Mouse (Mus musculus) neural tube, embryonic 13.5 days (tissue): Measurements from ENCODE around the gene 9130008F23Rik. TPM values are rescaled to one million over a fixed set of nuclear protein-coding genes. Genes with fewer than 3 reads are reported as not detected.

Source experiments
- ATAC-seq: fragments of 200-750 bp; cut with Nextera tagmentation; 2 replicates; pipeline ENCODE4 v1.8.0; 2017; ENCODE audit warnings: low read depth, mild to moderate bottlenecking, moderate TSS enrichment, moderate library complexity
- H3K27ac ChIP-seq: fragments of 300-500 bp; sonication (generic); replicated peaks from 2 replicates; pipeline ENCODE4 v1.5.1; 2015; ENCODE audit warnings: moderate library complexity, mild to moderate bottlenecking, inconsistent platforms
- H3K27me3 ChIP-seq: fragments of 300-500 bp; sonication (generic); 2 replicates; pipeline ENCODE4 v1.6.1; 2015; ENCODE audit warnings: mild to moderate bottlenecking, inconsistent platforms
- H3K36me3 ChIP-seq: fragments of 300-500 bp; sonication (generic); 2 replicates; pipeline ENCODE4 v1.6.1; 2015; ENCODE audit warnings: mild to moderate bottlenecking, inconsistent platforms
- H3K4me1 ChIP-seq: fragments of 300-500 bp; sonication (generic); replicated peaks from 2 replicates; pipeline ENCODE4 v1.6.1; 2015; ENCODE audit warnings: inconsistent platforms
- H3K4me2 ChIP-seq: fragments of 300-500 bp; sonication (generic); 2 replicates; pipeline ENCODE4 v1.6.1; 2015; ENCODE audit warnings: inconsistent platforms, mild to moderate bottlenecking, moderate library complexity
- H3K4me3 ChIP-seq: fragments of 300-500 bp; sonication (generic); 2 replicates; pipeline ENCODE4 v1.5.1; 2015; ENCODE audit warnings: mild to moderate bottlenecking, inconsistent platforms
- H3K9ac ChIP-seq: fragments of 300-500 bp; sonication (generic); 2 replicates; pipeline ENCODE4 v1.6.1; 2015; ENCODE audit warnings: moderate library complexity, mild to moderate bottlenecking, inconsistent platforms
- H3K9me3 ChIP-seq: fragments of 300-500 bp; sonication (generic); 2 replicates; pipeline ENCODE4 v1.6.1; 2016; ENCODE audit warnings: inconsistent platforms
- WGBS: fragments of 180-500 bp; shearing (Covaris S2); methylation state at CpG from one replicate; pipeline ENCODE4 v1.1.7; 2015; 5-methylcytosine and 5-hydroxymethylcytosine counted together
- polyA plus RNA-seq: library from polyadenylated mRNA; unstranded; fragments of >200 nt; fragmentation: Nextera tagmentation; extraction: Ambion mirVana; gene quantifications from 2 replicates; pipeline ENCODE4 v1.2.1, GENCODE M21; 2015

Gene 9130008F23Rik
- polyA plus RNA-seq, result 0.32 and 0.51 TPM in 2 replicates

DNA sequence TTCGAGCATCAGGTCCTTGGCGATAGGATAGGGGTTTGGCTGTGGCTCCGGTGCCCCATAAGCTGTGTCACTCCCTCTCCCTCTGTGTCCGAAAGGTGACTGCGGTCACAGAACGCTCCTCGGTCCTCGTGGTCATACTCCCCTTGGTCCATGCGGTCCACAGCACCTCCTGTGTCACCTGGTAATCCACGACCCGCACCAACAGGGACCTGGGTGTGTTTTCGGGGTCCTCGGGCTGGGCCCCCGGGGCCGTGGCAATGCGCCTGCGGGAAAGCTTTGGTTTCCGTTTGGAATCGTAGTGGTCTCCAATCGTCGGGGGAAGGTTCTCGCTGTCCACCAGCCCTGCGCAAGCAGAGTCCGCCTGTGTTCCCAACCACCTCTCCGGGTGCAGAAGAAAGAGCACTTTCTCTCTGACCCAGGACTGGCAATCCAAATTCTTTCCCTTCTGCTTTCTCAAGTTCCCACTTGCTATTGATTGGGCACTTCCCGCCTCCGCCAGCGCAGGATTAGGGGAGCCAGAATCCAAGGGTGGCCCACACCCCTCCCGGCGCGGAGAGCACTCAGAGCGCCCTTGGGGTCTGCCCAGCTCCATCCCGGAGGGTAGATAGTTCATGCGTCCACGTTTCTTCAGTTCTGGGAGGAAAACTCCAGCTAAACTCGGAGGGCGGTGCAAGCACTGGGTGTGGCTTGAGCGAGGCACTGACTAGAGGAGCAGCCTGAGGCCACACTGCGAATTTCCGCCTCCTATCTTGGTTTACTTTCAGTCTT is at the start of gene 9130008F23Rik:
TSS of gene 9130008F23Rik (minus strand) at position 636 of the 768 bp plus-strand sequence.
- WGBS, result under 1% methylated on average over 40 of the region's 40 CpGs
- peak within 1 kb of the TSS; percentile 55 for H3K4me3 ChIP-seq
- no peak within 1 kb of the TSS for H3K27ac ChIP-seq
- peaks cover 7% of the 10 kb centered on the region for H3K27me3 ChIP-seq
- peak within 1 kb of the TSS; percentile 92 for H3K4me2 ChIP-seq
- peaks cover 11% of the 10 kb centered on the region for H3K4me1 ChIP-seq
- ATAC-seq, result peak; percentile 75
- peak within 1 kb of the TSS; percentile 63 for H3K9ac ChIP-seq
- H3K9me3 ChIP-seq, result no peaks in the 10 kb centered on the region
- no peaks in the 10 kb centered on the region for H3K36me3 ChIP-seq

GRCm38 (mm10) chr17:40915499-40915898 is 35.1 kb upstream of the 9130008F23Rik start:
- no peak overlapping the region for H3K4me2 ChIP-seq
- no peaks in the 10 kb centered on the region for H3K36me3 ChIP-seq
- H3K27ac ChIP-seq, result no peak overlapping the region
- ATAC-seq, result no peak
- no peaks in the 10 kb centered on the region for H3K27me3 ChIP-seq
- no peaks in the 10 kb centered on the region for H3K4me1 ChIP-seq
- no peak overlapping the region for H3K9ac ChIP-seq
- no peak overlapping the region for H3K4me3 ChIP-seq
- H3K9me3 ChIP-seq, result no peaks in the 10 kb centered on the region
- WGBS, result 89% methylated on average over 2 of the region's 2 CpGs

DNA sequence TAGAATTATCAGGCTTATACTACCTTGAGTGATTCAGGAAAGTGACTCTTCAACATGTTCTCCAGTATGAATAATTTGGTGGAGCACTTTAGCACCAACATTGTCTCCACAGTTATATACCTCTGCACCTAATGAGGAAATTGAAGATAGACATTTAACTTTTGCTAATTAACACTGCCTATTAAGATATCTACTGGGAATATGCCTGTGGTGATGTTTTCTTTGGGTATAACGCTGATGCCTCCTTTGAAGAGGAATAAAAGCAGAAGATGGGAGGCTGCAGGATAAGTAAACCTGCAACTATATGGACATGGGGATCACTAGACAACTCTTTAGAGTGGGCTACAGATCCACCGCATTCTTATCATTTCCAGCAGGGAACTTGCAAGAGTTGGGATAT is 33.9 kb upstream of the 9130008F23Rik start, which contains the start of gene Glyatl3:
TSS of gene Glyatl3 (minus strand) at position 101 of the 400 bp plus-strand sequence.
- H3K36me3 ChIP-seq, result no peaks in the 10 kb centered on the region
- no peak within 1 kb of the TSS for H3K27ac ChIP-seq
- no peak within 1 kb of the TSS for H3K4me2 ChIP-seq
- no peaks in the 10 kb centered on the region for H3K27me3 ChIP-seq
- 97% methylated on average over 2 of the region's 2 CpGs for WGBS
- H3K4me3 ChIP-seq, result no peak within 1 kb of the TSS
- H3K4me1 ChIP-seq, result no peaks in the 10 kb centered on the region
- H3K9ac ChIP-seq, result no peak within 1 kb of the TSS
- ATAC-seq, result no peak
- H3K9me3 ChIP-seq, result no peaks in the 10 kb centered on the region

DNA sequence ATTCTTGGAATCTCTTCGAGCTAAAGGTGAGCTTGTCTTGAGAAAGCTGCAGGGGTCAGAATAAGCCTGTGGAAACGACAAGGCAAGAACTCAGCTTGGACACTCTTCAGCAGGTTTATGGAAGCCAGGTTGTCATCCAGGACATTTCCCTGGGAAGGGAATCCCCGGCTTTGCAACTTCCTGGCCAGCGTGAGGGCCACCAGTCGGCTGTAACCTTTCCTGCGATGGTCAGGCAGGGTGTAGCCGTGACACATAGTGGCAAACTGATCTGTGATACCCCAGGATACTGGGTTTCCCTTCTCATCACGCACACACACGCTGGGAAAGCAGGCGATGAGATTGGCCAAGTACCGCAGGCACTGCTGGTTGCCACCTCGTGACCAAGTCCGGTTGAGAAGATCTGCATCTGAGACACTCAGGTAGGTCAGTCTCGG is 24.4 kb upstream of the 9130008F23Rik start:
- Histone ChIP-seq H3K9me3 (no peaks in the 10 kb centered on the region), H3K27ac (no peak overlapping the region), H3K36me3 (no peaks in the 10 kb centered on the region), H3K4me1 (0 out of 2 replicates have a peak, but pooled peaks cover 5% of the 10 kb centered on the region), H3K9ac (0 out of 2 replicates have a peak overlapping the region, but pooled peaks have one; percentile 31), H3K4me3 (0 out of 2 replicates have a peak overlapping the region, but pooled peaks have one; percentile 6), H3K4me2 (peak overlapping the region; percentile 45), H3K27me3 (no peaks in the 10 kb centered on the region)
- WGBS, result 18% methylated on average over 14 of the region's 14 CpGs
- no peak for ATAC-seq

GRCm38 (mm10) chr17:40904056-40904597 is 23.8 kb upstream of the 9130008F23Rik start:
- WGBS, result 13% methylated on average over 11 of the region's 11 CpGs
- Histone ChIP-seq H3K27me3 (no peaks in the 10 kb centered on the region), H3K4me1 (0 out of 2 replicates have a peak, but pooled peaks cover 5% of the 10 kb centered on the region), H3K9ac (no peak overlapping the region), H3K4me3 (no peak overlapping the region), H3K4me2 (peak overlapping the region; percentile 45), H3K9me3 (no peaks in the 10 kb centered on the region), H3K27ac (no peak overlapping the region), H3K36me3 (no peaks in the 10 kb centered on the region)
- no peak for ATAC-seq

DNA sequence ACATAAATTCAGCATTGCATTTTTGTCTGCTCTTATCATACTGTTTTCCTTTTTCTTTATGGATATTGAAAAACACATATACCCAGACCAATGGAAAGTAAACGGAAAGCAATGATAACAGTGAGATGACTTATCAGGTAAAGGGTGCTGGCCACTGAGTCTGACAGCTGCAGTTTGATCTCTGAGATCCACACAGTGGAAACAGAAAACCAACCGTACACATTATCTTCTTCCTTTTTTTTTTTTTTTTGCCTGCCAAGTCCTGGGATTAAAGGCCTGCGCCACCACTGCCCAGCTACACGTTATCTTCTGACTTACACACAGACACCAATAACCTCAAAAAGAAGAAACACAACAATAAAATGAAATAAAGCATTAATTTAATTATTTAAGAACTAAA is 23.0 kb upstream of the 9130008F23Rik start:
- Histone ChIP-seq H3K9me3 (no peaks in the 10 kb centered on the region), H3K9ac (no peak overlapping the region), H3K4me2 (no peak overlapping the region), H3K4me1 (0 out of 2 replicates have a peak, but pooled peaks cover 5% of the 10 kb centered on the region), H3K4me3 (no peak overlapping the region), H3K36me3 (no peaks in the 10 kb centered on the region), H3K27me3 (no peaks in the 10 kb centered on the region), H3K27ac (no peak overlapping the region)
- ATAC-seq, result no peak
- WGBS, result 77% methylated on average over 4 of the region's 4 CpGs

DNA sequence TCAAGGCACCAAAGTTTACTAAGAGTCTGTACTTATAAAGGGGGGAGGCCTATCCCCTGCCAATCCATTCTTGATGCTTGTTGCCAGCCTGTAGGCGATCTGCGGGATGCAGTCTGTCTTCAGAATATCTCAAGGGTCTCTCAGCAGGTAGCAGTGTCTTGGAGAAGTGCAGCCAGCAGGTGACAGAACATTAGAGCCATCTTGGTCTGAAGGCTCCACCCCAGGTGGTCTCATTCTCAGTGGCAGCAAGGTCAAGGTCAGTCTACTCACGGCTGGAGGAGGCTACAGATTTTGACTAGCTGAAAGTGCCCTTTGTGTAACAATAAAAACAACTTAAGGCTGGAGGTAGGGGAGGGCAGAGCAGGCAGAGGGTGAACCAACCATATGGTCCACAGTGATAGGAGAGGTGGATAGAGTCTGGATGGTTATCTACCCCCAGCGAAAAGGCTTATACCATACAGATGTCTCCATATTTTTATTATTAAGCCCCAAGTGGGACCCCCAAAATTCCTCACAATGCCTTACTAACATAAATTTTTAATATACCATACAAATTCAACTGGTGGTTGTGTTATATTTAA is 19.5 kb upstream of the 9130008F23Rik start:
- Histone ChIP-seq H3K4me1 (0 out of 2 replicates have a peak, but pooled peaks cover 5% of the 10 kb centered on the region), H3K9ac (no peak overlapping the region)
- 36% methylated on average over 4 of the region's 4 CpGs for WGBS

GRCm38 (mm10) chr17:40896863-40897262 is 16.5 kb upstream of the 9130008F23Rik start:
- Histone ChIP-seq H3K4me3 (no peak overlapping the region), H3K27me3 (no peaks in the 10 kb centered on the region), H3K27ac (no peak overlapping the region), H3K9ac (no peak overlapping the region), H3K9me3 (no peaks in the 10 kb centered on the region), H3K4me1 (no peaks in the 10 kb centered on the region), H3K36me3 (no peaks in the 10 kb centered on the region), H3K4me2 (no peak overlapping the region)
- 67% methylated on average over 1 of the region's 1 CpGs for WGBS
- no peak for ATAC-seq

More for the DNA sequence above, 19.5 kb upstream of the 9130008F23Rik start:
- Histone ChIP-seq H3K4me2 (no peak overlapping the region), H3K4me3 (no peak overlapping the region), H3K27me3 (no peaks in the 10 kb centered on the region), H3K27ac (no peak overlapping the region), H3K36me3 (no peaks in the 10 kb centered on the region), H3K9me3 (no peaks in the 10 kb centered on the region)
- ATAC-seq, result no peak

DNA sequence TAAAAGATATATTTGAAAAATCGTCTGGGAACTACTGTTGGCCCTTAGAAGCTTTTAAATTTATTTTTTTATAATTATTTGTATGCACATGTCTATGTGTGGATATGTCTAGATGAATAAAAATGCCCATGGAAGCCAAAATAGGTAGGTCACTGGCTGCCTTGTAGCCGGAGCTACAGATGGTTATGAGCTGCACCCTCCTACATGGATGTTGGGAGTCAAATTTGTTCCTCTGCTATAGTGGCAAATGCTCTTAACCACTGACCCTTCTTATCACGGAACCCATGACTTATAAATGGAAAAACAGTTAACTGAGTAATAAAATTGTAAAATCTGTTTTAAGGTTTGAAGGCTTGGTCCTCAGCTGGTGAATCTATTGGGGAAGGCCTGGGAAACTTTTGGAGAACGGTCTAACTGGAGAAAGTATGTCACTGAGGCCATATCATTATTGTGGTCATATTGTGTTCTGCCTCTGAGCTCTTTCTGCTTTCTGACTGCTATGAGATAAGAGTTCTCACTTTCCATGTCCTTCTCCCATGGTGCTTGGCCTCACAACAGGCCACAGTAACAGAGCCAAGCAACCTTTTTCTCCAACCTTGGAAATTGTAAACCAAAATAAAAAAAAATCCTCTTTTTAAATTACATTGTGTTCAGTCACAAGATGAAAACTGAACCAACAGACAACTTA is 7.6 kb upstream of the 9130008F23Rik start:
- 83% methylated on average over 4 of the region's 4 CpGs for WGBS
- H3K27me3 ChIP-seq, result no peaks in the 10 kb centered on the region
- H3K4me1 ChIP-seq, result no peaks in the 10 kb centered on the region
- no peak overlapping the region for H3K27ac ChIP-seq
- no peak overlapping the region for H3K9ac ChIP-seq
- no peak overlapping the region for H3K4me2 ChIP-seq
- no peaks in the 10 kb centered on the region for H3K9me3 ChIP-seq
- H3K36me3 ChIP-seq, result no peaks in the 10 kb centered on the region
- H3K4me3 ChIP-seq, result no peak overlapping the region
- ATAC-seq, result no peak

- no peak for ATAC-seq
- no peaks in the 10 kb centered on the region for H3K36me3 ChIP-seq
- no peak overlapping the region for H3K27ac ChIP-seq
- no peak overlapping the region for H3K9ac ChIP-seq
- no peaks in the 10 kb centered on the region for H3K9me3 ChIP-seq
- no peaks in the 10 kb centered on the region for H3K27me3 ChIP-seq
- no peak overlapping the region for H3K4me3 ChIP-seq
- H3K4me2 ChIP-seq, result no peak overlapping the region
- WGBS, result 88% methylated on average over 4 of the region's 4 CpGs
- peaks cover 5% of the 10 kb centered on the region for H3K4me1 ChIP-seq
These were observed 4.8 kb upstream of the 9130008F23Rik start for GRCm38 (mm10) chr17:40885155-40885554.

DNA sequence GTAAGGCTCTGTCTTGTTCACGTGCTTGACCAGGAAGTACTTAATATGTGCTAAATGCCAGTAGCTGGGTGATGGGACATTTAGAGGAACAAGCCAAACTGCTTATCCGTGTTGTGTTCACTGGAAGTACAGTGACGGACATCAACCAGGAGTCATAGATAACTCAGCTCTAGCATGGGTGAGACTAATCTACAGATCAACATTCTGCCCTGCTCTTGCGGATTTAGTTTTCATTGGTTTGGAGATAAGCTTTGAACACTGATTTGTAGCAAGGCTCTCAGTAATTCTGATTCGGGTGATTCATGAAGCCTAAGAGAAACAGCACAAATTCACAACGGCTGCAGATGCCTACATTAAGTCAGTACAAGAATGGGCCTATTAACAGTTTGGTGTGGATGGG is 1.8 kb upstream of the 9130008F23Rik start:
- H3K9ac ChIP-seq, result no peak overlapping the region
- H3K4me3 ChIP-seq, result no peak overlapping the region
- H3K27ac ChIP-seq, result no peak overlapping the region
- H3K4me2 ChIP-seq, result no peak overlapping the region
- H3K4me1 ChIP-seq, result peaks cover 11% of the 10 kb centered on the region
- no peak for ATAC-seq
- 93% methylated on average over 6 of the region's 6 CpGs for WGBS
- H3K27me3 ChIP-seq, result peaks cover 7% of the 10 kb centered on the region
- H3K36me3 ChIP-seq, result no peaks in the 10 kb centered on the region
- no peaks in the 10 kb centered on the region for H3K9me3 ChIP-seq

DNA sequence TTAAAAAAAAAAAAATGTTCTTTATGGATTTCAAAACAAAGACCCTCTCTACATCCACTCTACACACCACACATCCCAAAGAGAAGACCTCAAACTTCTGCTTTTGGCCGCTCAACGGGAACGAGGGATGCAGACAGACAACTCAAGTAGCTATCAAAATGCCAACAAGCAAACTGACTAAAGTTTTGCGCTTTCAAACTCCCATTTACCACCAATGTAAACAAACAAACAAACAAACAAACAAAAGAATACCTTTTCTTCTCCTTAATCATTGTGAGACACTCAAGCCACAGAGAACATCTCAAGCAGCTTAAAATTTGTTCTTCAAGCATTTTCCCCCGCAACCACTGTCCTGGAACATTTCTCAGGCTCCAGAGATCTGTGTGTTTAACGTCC is 833 bp downstream of the 9130008F23Rik start:
- H3K4me3 ChIP-seq, result peak overlapping the region; percentile 55
- H3K9ac ChIP-seq, result peak overlapping the region; percentile 63
- H3K36me3 ChIP-seq, result no peaks in the 10 kb centered on the region
- WGBS, result 5% methylated on average over 6 of the region's 6 CpGs
- H3K27me3 ChIP-seq, result peaks cover 7% of the 10 kb centered on the region
- no peak overlapping the region for H3K27ac ChIP-seq
- peaks cover 11% of the 10 kb centered on the region for H3K4me1 ChIP-seq
- H3K4me2 ChIP-seq, result peak overlapping the region; percentile 92
- ATAC-seq, result no peak
- H3K9me3 ChIP-seq, result no peaks in the 10 kb centered on the region
